Mouse (Mus musculus) c-Kit-positive CD71-positive TER-119-negative erythroid progenitor cells, embryonic 14.5 days (primary cell): ENCODE data around the gene Ptgdr2.

Experiments used
- DNase-seq: peaks from one replicate; pipeline ENCODE4 v3.0.0-alpha.2; 2013; ENCODE audit warnings: low read depth

Ptgdr2 gene

DNA sequence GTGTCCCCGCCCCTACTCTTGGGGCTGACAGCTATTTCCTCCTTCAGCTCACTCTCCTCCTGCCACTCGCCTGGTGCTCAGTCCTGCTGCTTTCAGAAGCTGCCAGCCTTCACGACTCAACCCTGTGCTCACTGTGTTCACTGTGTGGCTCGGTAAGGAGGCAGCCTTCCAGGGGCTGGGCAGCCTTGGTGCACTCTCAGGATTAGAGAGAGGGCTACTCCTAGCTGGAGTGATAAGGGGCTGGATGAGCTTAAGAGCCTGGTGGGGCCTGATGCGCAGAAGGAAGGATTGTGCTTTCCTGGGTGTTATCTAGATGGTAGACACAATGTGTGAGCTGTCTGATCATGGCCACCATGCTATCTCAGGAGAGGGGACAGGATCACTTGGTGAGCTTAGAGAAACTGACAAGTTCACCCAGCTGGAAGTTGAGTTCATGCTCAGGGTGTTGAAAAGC is at the start of gene Ptgdr2:
Gene Ptgdr2 (plus strand): TSS at position 51 of the 454 bp plus-strand sequence.
- peak; percentile 51 for DNase-seq

DNA sequence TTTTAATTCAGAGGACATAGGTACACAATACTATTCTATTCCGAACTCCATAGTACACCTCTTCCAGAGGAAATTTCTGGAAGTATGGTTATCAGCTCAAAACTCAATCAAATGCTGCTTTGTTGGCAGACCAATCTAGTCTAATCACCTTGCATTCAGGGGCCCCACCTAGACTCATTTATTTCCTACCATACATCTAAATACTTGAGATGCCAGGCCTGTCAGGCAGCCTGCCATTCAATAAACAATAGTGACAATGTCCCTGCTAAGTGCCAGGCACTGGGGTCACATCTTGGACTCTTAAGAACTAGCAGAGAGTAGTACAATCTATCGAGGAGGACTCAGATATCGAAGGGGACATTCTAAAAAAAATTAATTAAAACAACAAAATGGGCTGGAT is 44.8 kb upstream of the Ptgdr2 start:
- DNase-seq = no peak

DNA sequence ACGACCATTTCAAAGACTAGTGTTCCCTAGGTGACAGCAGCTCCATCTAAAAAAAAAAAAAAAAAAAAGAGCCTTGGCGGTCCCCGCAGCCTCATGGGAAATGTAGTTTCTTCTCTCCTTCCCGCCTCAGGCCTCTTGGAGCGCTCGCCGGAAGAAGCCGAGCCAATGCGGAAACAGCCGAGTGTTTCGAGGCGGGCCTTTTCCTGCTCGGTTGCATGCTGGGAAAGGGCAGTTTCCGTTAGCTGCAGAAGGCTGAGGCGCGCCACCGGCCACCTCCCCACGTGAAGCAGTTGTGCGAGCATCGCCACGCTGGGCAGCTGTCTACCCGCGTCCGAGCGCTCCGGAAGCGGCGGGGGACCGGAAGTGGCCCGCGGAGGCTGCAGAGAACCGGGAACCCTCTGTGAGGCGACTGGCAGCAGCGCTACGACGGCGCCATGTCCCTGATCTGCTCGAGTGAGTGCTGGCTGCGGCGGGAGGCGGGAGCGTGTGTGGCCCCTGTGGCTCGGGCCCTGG is 41.9 kb upstream of the Ptgdr2 start, which contains the start of gene Prpf19:
Gene Prpf19 (plus strand): TSS at position 216 of the 513 bp plus-strand sequence.
- peak; percentile 97 for DNase-seq

DNA sequence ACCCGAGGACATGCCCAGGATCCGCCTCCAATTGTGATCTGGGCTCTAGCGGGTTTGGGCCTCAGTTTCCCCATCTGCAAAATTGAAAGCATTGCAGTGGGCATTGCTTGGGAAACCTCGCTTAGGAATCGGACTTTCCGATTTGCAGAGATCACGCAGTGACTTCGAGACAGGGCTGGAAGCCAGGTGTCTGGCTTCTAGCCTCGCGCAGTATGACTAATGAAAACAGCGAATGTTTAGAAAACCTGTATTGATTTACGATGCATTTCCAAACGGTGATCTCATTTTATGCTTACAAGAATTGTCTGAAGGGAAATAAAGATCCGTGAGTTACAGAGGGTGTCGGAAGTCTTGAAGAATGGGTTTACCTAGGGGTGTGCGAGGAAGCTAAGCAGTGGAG is 41.3 kb upstream of the Ptgdr2 start:
- no peak for DNase-seq

DNA sequence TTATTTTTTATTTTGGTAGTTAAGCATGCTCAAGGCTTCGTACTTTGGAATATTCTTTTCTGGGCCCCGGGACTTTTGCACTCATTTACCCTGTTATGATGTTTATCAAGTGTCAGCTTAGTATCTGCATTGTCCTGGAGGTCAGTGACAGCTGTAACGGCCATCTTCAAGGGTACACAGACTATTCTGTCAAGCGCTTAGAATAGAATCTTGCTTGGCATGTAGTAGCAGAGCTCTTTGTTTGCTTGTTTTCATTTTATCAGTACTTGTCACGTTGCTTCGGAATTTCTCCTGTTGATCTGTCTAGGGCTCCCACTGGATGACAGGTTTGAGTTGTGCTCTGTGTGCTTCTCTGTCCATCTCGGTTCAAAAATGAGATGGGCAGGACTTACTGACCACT is 40.1 kb upstream of the Ptgdr2 start:
- DNase-seq = no peak

DNA sequence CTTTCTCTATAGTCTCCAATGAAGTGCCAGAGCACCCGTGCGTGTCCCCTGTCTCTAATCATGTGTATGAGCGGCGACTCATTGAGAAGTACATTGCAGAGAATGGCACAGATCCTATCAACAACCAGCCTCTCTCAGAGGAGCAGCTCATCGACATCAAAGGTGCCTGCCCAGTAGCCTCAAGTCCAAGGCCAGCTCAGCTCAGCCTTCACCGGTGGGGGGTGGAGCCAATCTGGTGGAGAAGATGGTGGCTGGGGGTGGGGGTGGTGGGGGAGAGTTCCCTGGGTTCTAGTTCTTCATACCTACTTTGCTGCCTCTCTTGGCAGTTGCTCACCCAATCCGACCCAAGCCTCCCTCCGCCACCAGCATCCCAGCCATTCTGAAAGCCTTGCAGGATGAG is 39.5 kb upstream of the Ptgdr2 start:
- no peak for DNase-seq

DNA sequence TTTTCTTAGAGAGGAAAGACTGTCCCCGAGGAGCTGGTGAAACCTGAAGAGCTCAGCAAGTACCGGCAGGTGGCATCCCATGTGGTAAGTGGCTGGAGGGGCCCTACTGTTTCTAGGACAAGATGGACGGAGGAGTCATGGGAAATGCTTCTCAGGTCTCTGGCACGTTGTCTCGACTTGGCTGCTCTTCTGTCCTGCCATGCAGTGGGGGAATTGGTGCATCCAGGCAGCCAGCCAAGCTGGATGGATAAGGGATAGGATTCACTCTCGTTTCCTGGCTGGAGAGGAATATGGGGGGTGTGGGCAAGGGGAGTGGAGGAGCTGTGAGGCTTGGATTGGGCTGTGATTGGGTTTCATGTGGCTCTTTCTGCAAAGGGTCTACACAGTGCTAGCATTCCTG is 36.6 kb upstream of the Ptgdr2 start:
- DNase-seq = no peak

DNA sequence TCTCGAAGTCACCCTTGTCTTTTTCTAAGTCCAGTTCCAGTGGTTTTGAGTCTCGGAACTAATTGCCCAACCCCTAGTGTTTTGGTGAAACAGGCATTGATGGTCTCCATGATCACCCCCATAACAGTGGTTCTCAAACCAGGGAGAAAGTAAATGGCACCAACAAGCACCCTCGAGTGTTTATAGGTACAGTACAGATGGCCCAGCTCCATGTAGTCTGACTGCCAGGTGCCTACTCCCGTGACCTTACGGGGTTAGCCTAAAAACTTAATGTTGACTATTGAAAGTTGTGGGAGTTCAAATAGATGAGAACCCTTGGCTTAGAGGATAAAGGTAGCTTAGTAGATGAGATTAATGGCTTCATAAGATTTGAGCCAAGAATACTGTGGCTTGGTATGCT is 35.9 kb upstream of the Ptgdr2 start:
- DNase-seq = no peak

DNA sequence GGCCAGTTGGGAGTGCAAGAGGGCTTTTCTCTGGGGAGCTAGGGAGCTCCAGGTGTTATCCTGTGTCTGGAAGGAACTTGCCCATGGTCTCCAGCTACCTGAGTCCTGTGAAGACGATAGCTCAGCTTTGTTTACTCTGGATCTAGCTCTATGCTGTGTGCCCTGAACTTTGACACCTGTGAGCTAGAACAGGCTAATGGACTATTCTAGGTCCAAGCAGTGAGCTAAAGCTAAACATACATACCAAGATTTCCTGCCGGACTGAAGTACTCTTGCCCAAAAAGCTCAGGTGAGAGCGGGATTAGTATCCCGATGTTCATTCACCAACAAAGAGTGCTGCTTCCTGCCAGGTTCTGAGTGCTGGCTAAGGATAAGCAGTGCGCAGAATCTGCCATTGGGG is 32.4 kb upstream of the Ptgdr2 start:
- DNase-seq = no peak

DNA sequence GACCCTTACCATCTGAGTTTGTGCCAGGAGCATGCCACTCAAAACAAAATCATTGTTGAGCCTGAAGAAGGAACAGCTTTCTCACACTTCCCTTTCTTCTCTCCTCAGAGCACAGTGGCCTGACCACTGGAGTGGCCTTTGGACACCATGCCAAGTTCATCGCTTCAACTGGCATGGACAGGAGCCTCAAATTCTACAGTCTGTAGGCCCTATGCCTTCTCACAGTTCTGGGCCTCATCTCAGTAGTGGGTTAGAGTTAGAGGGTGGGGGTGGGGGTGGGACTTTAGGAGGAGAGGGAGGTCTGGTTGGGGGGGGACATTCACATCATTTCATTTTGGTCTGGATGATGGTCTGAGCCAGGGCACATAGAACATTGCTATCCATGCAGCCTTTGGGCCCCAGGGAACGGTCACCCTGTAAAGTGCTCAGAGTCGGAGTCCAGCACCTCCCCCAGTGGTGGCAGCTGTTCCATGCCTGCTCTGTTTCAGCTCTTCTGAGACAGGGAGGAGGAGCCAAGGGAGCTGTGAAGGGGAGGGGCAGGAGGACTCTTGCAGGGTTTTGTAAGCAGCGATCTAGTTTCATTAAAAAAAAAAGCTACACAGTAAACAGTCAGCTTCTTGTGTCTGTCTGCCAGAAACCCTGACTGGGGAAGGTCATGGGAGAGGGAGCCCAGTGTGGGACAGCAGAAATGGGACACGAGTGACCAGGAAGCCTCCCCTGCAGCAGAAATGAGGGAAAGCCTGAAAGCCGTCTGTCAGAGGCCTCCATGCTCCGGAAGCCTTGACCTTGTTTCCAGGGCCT is 31.8 kb upstream of the Ptgdr2 start:
- DNase-seq = no peak

DNA sequence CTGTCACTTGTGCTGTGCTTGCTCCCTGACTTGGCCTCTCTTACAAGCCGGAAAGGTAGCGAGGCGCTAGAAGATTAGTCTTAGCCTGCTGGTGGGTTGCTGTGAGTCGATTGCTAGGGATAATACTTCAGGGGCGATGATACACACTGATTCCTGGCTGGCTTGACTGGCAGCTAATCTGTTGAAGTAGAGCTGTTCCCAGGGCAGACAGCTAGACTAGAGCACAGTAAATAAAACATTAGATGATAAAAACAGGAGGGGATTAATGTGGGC is 31.3 kb upstream of the Ptgdr2 start:
- no peak for DNase-seq

DNA sequence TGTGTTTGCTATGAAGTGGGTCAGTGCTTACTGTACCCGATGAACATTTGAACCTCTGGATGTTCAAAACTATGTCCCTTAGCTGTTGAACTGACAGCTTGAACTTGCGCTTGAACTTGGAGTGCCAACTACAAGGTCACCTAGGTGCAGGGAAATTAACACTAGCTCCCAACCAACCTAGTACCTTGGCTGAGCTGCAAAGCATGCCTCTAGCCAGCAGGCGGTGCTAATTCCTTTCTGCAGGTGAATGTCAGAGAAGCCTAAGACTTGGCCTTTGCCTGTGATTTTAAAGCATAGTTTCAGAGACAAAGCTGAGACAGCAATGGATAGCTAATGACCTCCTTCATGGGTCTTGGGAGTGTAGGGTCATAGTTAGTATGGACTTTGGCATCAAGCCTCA is 29.1 kb upstream of the Ptgdr2 start:
- peak; percentile 50 for DNase-seq

DNA sequence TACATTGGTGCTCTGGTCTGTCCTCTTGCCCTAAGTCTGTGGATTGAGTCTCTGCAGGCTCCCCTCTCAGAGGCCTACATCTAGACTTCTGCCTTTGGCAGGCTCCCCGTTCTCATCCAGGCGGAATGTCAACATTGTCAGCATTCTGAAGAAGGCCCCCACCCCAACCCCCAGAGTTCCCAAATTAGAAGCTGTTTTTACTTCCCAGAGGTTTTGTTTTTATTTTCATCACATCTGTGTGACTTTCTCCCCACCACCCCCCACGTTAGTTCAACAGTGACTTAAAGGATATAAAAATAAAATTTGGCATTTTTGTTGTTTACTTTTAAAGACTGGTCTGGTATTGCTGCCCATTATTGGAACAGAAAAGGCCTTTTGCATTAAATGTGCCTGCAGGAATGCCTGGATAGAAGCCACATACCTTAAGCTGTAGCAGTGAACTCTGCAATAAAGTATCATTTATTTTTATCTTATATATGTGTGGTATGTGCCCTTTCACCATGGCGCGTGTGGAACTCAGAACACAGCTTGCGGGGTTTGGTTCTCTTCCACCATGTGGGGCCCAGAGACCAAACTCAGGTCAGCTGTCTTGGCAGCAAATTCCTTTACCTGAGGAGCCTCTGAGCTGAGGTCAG is 27.8 kb upstream of the Ptgdr2 start:
- no peak for DNase-seq

DNA sequence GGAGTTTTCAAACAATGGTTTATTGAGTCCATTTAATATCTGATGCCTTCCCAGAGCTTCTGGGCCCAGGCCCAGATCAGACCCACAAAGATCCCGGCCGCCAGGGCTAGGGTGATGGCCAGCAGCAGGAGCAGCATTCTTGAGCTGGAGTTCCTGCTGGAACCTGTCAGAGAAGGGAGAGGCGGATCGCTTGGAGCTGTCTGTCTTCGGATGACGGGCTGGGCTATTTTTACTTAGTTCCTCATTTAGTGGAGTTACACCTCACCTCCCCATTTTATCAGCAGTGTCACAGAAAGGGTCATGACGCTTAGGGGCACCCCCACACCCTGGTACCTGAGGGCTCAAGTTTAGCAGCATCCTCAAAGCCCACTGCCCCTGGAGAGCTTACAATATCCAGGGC is 22.7 kb upstream of the Ptgdr2 start:
- no peak for DNase-seq

DNA sequence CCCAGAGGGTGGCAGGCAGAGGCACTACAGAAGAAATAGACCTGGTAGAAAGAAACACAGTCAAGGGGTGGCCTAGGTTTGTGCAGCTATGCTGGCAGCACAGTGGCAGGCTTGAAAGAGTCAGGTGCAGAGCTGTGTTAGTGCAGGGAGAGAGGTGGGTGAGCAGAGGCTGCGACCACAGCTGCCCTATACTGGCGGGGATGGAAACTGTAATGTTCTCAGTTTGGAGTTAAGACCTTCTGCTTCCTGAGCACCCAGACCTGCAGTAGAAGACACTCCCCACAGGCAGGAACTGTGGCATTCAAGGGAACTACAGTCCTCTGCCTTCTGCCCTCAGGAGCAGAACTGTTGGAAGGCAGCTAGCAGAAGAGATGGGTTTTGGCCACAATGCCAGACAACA is 22.1 kb upstream of the Ptgdr2 start:
- no peak for DNase-seq

DNA sequence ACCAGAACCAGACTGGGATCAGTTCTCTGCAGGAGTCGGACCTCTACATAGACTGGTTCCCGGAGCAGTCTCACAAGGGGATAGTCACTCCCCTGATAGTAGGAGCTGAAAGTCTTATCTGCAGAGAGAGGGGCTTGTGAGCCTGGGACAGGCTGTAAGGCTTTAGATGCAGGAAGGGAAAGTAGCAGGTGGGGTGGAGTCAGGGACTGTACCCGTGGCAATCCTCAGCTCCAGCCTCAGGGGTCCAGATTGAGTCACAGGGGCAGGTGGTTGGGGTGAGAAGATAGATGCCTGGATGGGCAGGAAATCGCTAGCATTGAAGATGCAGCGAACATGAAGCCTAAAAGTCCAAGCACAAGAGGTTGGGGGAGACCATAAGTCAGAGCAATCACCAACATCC is 20.5 kb upstream of the Ptgdr2 start:
- DNase-seq = no peak

DNA sequence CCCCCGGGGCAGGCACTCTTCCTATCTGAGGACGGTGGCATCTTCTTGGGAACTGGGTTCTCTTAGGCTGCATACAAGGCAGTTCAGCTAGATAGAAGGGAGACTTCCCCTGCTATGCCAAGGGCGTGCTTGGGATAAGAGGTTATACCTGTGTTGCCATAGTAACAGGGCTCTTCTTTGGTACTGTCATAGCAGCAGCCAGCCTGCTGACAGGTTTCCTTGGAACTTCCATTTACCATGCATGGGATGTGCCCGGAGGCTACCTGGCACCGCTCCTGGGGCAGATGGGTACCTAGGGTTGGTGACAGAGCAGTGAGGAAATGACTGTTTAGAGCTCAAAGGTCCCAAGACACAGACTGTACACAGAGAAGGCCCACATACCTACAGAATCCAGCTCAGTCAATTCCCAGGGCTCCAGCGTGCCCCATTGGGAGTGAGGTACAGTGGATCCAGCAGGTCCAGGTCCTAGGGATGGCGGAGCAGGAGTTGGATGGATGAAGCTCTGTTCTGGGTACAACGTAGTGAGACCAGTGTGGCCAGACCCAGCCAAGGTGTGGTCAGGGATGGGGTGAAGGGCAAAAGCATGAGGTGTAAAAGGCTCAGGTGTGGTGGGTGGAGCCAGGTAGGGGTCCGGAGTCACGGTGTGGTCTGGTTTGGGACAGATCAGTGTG is 18.5 kb upstream of the Ptgdr2 start:
- DNase-seq = no peak

DNA sequence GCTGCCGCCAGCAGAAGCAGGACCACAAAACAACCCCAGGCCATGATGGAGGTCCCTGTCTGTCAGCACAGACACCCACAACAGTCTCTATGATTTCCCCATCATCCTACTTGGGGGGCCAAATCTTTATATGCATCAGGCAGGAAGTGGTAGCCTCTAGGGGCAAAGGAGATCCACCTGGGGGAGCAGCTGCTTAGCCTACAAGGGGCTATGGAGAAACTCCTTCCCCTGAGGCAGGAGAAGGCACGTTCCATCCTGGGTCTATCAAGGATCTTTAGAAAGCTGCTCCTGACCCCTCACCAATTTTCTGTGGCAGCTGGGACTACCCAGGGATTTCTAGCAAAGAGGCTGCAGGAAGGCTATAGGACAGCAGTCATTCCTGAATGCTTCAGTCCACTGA is 16.4 kb upstream of the Ptgdr2 start, which contains the start of gene Zp1:
Gene Zp1 (minus strand): TSS at position 101 of the 400 bp plus-strand sequence.
- DNase-seq = no peak

DNA sequence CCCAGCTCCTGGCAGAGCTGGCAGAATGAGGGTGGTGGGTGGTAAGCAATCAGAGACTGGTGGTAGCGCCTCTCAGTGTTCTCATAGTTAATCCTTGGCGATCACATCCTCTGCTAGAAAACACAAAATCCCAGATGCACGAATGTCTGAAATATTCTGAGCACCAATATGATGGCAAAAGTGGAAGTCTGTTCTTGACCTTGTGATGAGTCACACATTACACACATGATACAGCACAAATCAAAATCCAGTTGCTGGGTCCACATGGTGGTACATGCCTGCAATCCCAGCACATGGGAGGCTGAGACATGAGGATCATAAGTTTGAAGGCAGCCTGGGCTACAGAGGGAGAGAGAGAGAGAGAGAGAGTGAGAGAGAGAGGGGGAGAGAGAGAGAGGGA is 15.9 kb upstream of the Ptgdr2 start:
- DNase-seq = no peak

DNA sequence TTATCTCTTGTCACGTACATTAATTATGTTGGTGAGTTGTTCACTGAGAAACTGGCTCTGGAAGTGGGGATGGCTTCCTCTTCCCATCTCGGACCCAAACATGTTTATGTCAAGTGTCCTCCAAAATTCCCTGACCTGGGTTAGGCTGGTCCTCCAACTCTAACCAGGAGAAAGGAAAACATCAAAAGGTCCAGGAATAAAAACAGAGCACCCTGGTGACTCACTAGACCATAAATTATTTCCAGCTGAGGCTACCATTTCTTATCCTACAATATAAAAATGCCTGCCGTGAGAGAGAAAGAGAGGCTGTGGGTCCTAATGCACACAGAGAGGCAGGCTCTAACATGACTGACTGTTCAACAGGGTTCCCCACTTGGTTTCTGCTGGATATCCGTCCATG is 12.7 kb upstream of the Ptgdr2 start:
- no peak for DNase-seq

DNA sequence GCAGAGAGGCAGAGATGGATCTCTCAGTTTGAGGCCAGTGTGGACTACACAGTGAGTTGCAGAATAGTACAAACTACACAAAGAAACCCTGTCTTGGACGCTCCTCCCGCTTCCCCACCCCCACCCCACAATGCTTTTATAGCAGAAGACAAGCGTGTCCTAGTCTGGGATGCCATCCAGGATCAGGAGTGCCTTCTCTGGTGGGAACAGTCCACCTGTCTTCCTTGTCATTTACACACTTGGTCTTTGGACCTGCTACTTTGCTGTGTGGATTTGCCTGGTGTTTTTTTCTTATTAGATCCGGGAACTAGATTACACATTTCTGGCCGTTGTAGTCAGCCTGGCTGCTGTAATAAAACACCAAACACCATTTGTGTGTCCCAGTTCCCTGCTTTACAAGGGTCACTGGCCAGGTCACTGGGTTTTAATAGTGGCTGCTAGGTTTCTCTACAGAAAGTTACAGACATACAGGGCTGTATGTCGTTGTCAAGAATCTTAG is 10.8 kb upstream of the Ptgdr2 start:
- DNase-seq = no peak

DNA sequence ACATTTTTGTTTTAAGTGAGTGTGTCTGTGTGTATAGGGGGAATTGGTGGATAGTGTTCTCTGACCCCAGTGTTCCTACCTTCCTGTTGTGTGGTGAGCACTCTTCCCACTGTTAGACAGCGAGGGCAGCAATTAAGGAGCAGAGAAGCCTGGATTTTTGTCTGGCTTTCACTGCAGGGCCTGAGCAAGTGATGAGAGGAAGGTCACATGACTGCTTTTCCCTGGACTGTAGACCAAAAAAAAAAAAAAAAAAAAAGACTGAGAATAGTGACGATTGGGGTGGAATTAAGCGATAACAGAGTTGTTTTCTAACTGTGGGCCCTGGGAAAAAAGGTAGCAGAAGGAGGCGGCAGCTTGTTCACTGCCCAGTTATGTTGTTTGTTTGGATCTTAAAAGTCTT is 10.3 kb upstream of the Ptgdr2 start:
- no peak for DNase-seq

DNA sequence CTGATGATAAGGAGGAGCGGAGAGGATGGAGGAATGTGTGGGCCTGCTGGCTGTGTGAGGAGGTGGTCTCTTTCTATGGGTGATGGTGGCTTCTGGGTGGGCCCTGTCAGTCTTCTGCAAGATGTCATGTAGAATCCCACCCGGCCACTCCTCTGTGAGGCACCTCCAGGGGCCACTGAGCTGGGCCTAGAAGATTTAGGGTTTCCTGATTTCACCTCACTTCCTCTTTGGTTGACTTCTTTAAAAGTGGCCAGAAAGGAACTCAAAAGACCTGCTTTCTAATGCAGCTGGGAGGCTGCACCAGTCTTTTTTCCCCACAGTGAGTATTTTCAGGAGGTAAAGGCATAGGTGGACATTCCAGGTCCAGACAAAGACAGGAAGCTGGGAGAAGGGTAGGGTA is 6.3 kb upstream of the Ptgdr2 start:
- no peak for DNase-seq
